ENCODE assay signal across 16 mouse cellular contexts in the genomic region with DNA sequence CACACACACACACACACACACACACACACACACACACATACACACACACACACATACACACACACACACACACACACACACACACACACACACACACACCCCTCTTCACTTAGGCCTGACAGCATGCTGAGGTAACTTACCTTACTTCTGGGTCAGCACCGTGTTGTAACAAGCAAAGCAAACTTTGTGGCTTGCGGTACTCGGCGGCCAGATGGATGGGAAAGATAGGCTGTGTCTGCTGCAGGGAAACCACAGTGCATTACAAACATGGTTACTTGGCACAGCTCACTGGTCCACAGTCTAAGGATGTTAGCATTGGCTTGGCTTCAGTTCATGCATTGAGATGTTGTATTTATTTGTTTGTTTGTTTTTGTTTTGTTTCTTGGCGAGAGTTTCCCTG. TPM values are rescaled to one million over a fixed set of nuclear protein-coding genes. Genes with fewer than 3 reads are reported as not detected.
DNase-seq lines count a peak whose midpoint lies in the region; ATAC-seq and TF ChIP-seq lines count a peak whose summit lies in the region.
"Had no signal": no experiment of that assay in that cellular context is flagged by ENCODE, and none has a peak within 500 bp of the region (broad histone marks: within the 10 kb centered on the region; RNA-seq: fewer than 3 reads in every experiment).

No protein-coding gene starts in this region.

- no peaks in the 10 kb centered on the region for H3K9me3 ChIP-seq in liver, embryonic 15.5 days (replicated peaks)
- H3K9me3 ChIP-seq: embryonic facial prominence, embryonic 12.5 days; forebrain, embryonic 12.5 days; limb, embryonic 13.5 days had no signal

- H3K4me2 ChIP-seq in liver, embryonic 15.5 days: no peak overlapping the region
- H3K4me2 ChIP-seq: embryonic facial prominence, embryonic 12.5 days; forebrain, embryonic 12.5 days; limb, embryonic 13.5 days had no signal

- TF ChIP-seq CTCF in testis, adult 2 months (IDR thresholded peaks at IDR 0.05; ENCODE audit: control insufficient read depth, insufficient read depth, insufficient replicate concordance, low read depth, low read length): no peak

- no peak overlapping the region for H3K9ac ChIP-seq in liver, embryonic 15.5 days
- H3K9ac ChIP-seq: embryonic facial prominence, embryonic 12.5 days; forebrain, embryonic 12.5 days; limb, embryonic 13.5 days had no signal

- intact Hi-C loops in heart, postnatal 10 days (cut with DNase I): no loop called here

- H3K36me3 ChIP-seq in testis, adult 2 months (ENCODE audit: control insufficient read depth, insufficient read depth, low read length): peaks cover 3% of the 10 kb centered on the region
- H3K36me3 ChIP-seq in liver, embryonic 15.5 days (replicated peaks): peaks cover 100% of the 10 kb centered on the region

- peak; percentile 56 for ATAC-seq in liver, embryonic 15.5 days (ENCODE audit: insufficient read depth)
- ATAC-seq: inflammation-experienced regulatory T-cells, adult 6 months had no signal

- no peaks in the 10 kb centered on the region for H3K4me1 ChIP-seq in testis, adult 2 months (ENCODE audit: control insufficient read depth, insufficient read depth, low read length)
- H3K4me1 ChIP-seq in liver, embryonic 15.5 days (replicated peaks): peaks cover 25% of the 10 kb centered on the region
- H3K4me1 ChIP-seq: embryonic facial prominence, embryonic 12.5 days; forebrain, embryonic 12.5 days; limb, embryonic 13.5 days had no signal

- WGBS in liver, embryonic 15.5 days (ENCODE audit: insufficient replicate concordance): 16% methylated on average over 5 of the region's 5 CpGs

- H3K27me3 ChIP-seq in testis, adult 2 months (ENCODE audit: control insufficient read depth, insufficient read depth, low read length): no peaks in the 10 kb centered on the region
- H3K27me3 ChIP-seq in liver, embryonic 15.5 days: no peaks in the 10 kb centered on the region
- H3K27me3 ChIP-seq: embryonic facial prominence, embryonic 12.5 days; forebrain, embryonic 12.5 days; limb, embryonic 13.5 days had no signal

- H3K27ac ChIP-seq in testis, adult 2 months (ENCODE audit: control insufficient read depth, insufficient read depth, low read depth, low read length): no peak overlapping the region
- no peak overlapping the region for H3K27ac ChIP-seq in liver, embryonic 15.5 days (replicated peaks)
- H3K27ac ChIP-seq: embryonic facial prominence, embryonic 12.5 days; forebrain, embryonic 12.5 days; limb, embryonic 13.5 days; macrophage had no signal

- TF ChIP-seq POLR2A in testis, adult 2 months (IDR thresholded peaks at IDR 0.05; ENCODE audit: control insufficient read depth, low read depth, low read length): no peak

- DNase-seq in testis, postnatal 10 days (ENCODE audit: low spot score): no peak
- peak; percentile 51 for DNase-seq in c-Kit-positive CD71-positive TER-119-negative erythroid progenitor cells, embryonic 14.5 days (ENCODE audit: low read depth)
- DNase-seq in urinary bladder, postnatal 25 days (ENCODE audit: low spot score): peak; percentile 38
- no peak for DNase-seq in heart, postnatal 10 days
- DNase-seq in adrenal gland, postnatal 14 days: no peak
- no peak for DNase-seq in frontal cortex, postnatal 36 days (ENCODE audit: low spot score in 2 of 2)
- DNase-seq: cerebellum, adult 9-10 months; right cerebral cortex, postnatal 25 days had no signal

- H3K4me3 ChIP-seq in testis, adult 2 months (ENCODE audit: control insufficient read depth, low read depth, low read length): peak overlapping the region; percentile 84
- no peak overlapping the region for H3K4me3 ChIP-seq in liver, embryonic 15.5 days (replicated peaks)
- H3K4me3 ChIP-seq: embryonic facial prominence, embryonic 12.5 days; forebrain, embryonic 12.5 days; limb, embryonic 13.5 days had no signal

RNA-seq across cellular contexts. Expression of a gene that starts 4.1 kb away (rescaled TPM):
- polyA plus RNA-seq in testis, adult 2 months (2012; rRNA removed): 202 and 206 TPM in 2 replicates
- polyA plus RNA-seq in liver, embryonic 15.5 days (2015; fragmentation: Nextera tagmentation; extraction: Ambion mirVana): 0.30 and 0.39 TPM in 2 replicates
- total RNA-seq in heart, postnatal 10 days (2021): not detected
- not detected in 2 replicates for total RNA-seq in adrenal gland, postnatal 14 days (2021)
- total RNA-seq: left cerebral cortex, adult 18-20 months had no signal
- polyA plus RNA-seq: macrophage had no signal

RNA-seq across cellular contexts. Expression of a gene that starts 16.3 kb away (rescaled TPM):
- polyA plus RNA-seq in testis, adult 2 months (2012; rRNA removed): 35.2 and 40.5 TPM in 2 replicates
- 44.1 TPM in 2 replicates for polyA plus RNA-seq in liver, embryonic 15.5 days (2015; fragmentation: Nextera tagmentation; extraction: Ambion mirVana)
- total RNA-seq in heart, postnatal 10 days (2021): 10 to 100 TPM; 31.0 to 34.6 TPM
- 33.5 and 41.5 TPM in 2 replicates for total RNA-seq in adrenal gland, postnatal 14 days (2021)

RNA-seq across cellular contexts. Expression of a gene that starts 16.4 kb away (rescaled TPM):
- polyA plus RNA-seq in testis, adult 2 months (2012; rRNA removed): 2.4 and 3.4 TPM in 2 replicates
- 11.7 and 14.5 TPM in 2 replicates for polyA plus RNA-seq in liver, embryonic 15.5 days (2015; fragmentation: Nextera tagmentation; extraction: Ambion mirVana)
- total RNA-seq in heart, postnatal 10 days (2021): 1 to 10 TPM; 7.0 to 7.8 TPM
- total RNA-seq in adrenal gland, postnatal 14 days (2021): 8.7 and 8.9 TPM in 2 replicates

RNA-seq across cellular contexts. Expression of a gene that starts 34.6 kb away (rescaled TPM):
- 0.32 and 0.69 TPM in 2 replicates for polyA plus RNA-seq in testis, adult 2 months (2012; rRNA removed)
- 0.20 and 0.33 TPM in 2 replicates for polyA plus RNA-seq in liver, embryonic 15.5 days (2015; fragmentation: Nextera tagmentation; extraction: Ambion mirVana)
- total RNA-seq in heart, postnatal 10 days (2021): under 1 TPM in 1 of 2 experiments, not detected in 1; 0.72 TPM
- total RNA-seq in adrenal gland, postnatal 14 days (2021): not detected in 2 replicates

RNA-seq across cellular contexts. Expression of a gene that starts 39.4 kb away (rescaled TPM):
- polyA plus RNA-seq in testis, adult 2 months (2012; rRNA removed): 34.7 and 37.5 TPM in 2 replicates
- 0.40 and 0.70 TPM in 2 replicates for polyA plus RNA-seq in liver, embryonic 15.5 days (2015; fragmentation: Nextera tagmentation; extraction: Ambion mirVana)
- under 1 TPM; 0.24 to 0.30 TPM for total RNA-seq in heart, postnatal 10 days (2021)
- total RNA-seq in adrenal gland, postnatal 14 days (2021): 1.3 and 1.7 TPM in 2 replicates
- polyA plus RNA-seq: macrophage had no signal

Comparison
In these comparisons a context has a peak if more than half of its experiments do, and no peak if none do; other contexts are left out.
1. DNase-seq: peak in c-Kit-positive CD71-positive TER-119-negative erythroid progenitor cells, embryonic 14.5 days (single experiment) and urinary bladder, postnatal 25 days (single experiment); none in testis, postnatal 10 days (single experiment), heart, postnatal 10 days (0 of 2), adrenal gland, postnatal 14 days (single experiment) and frontal cortex, postnatal 36 days (0 of 2).